Mouse (Mus musculus): ENCODE measurements around the gene Gm38655.
A peak's percentile ranks its signal among the peaks of the same experiment; 100 is the strongest.

DNA sequence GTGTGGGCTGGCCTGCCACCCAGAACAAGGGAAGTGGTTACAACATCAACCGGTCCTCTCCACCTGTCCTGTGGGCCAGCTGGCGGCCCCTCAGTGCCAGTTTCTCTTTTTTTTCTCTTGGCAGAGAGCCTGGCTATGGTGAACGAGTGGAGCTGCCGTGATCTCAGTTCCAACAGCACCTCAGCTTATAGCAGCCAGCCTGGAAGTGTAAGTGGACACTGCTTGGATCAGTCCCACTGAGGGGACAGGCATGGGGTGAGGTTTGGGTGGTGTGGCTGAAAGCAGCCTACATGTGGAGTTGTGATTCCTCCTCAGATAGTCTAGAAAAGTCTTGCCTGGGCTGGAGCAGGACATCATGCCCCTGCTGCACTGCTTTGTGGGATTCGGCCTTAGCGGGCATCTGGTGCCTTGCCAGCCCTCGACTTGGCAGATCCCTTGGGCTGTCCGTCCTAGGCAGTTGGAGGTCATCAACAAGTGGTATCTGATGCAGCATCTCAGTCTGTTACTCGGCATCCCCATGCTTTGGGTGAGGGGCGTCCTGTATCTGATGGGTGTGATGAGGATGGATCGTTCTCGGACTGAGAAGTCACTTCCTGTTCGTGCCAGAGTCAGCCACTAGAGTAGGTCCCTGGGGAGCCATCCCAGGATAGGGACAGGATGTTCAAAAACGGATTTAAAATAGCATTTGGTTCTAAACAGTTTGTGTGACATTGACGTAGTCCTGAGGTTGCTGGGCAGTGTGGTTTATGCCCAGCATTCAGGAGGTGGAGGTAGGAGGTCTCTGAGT is 35.6 kb upstream of the Gm38655 start:
- TF ChIP-seq POLR2A (IDR thresholded peaks at IDR 0.05; ENCODE audit: insufficient read depth, low read depth, low read length): no peak
- no peak for TF ChIP-seq EP300 (IDR thresholded peaks at IDR 0.05; ENCODE audit: insufficient read depth, low read depth, low read length)
- TF ChIP-seq CTCF (IDR thresholded peaks at IDR 0.05): peak; percentile 18
